Mouse (Mus musculus): ENCODE data around the gene Syk. TPM values are rescaled to one million over a fixed set of nuclear protein-coding genes. Genes with fewer than 3 reads are reported as not detected.

Gene Syk
- polyA plus RNA-seq, 1 experiment from 2014 or later, result 3.7 TPM

GRCm38 (mm10) chr13:52635484-52635883, 52.5 kb downstream of the Syk start:
- Histone ChIP-seq H3K36me3 (no peaks in the 10 kb centered on the region), H3K9me3 (no peaks in the 10 kb centered on the region), H3K9ac (no peak overlapping the region), H3K4me2 (no peak overlapping the region), H3K27me3 (no peaks in the 10 kb centered on the region), H3K27ac (no peak overlapping the region), H3K4me1 (no peaks in the 10 kb centered on the region), H3K4me3 (no peak overlapping the region)
- WGBS, result 65% methylated on average over 3 of the region's 3 CpGs
- ATAC-seq (ENCODE audit: insufficient number of reproducible peaks, insufficient read depth, low FRiP score, low TSS enrichment, low read depth), result no peak

- H3K27me3 ChIP-seq, result no peaks in the 10 kb centered on the region
- no peaks in the 10 kb centered on the region for H3K9me3 ChIP-seq
- 82% methylated on average over 10 of the region's 10 CpGs for WGBS
- no peaks in the 10 kb centered on the region for H3K36me3 ChIP-seq
- H3K9ac ChIP-seq, result no peak overlapping the region
- H3K27ac ChIP-seq, result no peak overlapping the region
- no peak overlapping the region for H3K4me3 ChIP-seq
- no peak for ATAC-seq (ENCODE audit: insufficient number of reproducible peaks, insufficient read depth, low FRiP score, low TSS enrichment, low read depth)
- H3K4me2 ChIP-seq, result no peak overlapping the region
- no peaks in the 10 kb centered on the region for H3K4me1 ChIP-seq
Measured at GRCm38 (mm10) chr13:52636176-52636748, 53.3 kb downstream of the Syk start.

DNA sequence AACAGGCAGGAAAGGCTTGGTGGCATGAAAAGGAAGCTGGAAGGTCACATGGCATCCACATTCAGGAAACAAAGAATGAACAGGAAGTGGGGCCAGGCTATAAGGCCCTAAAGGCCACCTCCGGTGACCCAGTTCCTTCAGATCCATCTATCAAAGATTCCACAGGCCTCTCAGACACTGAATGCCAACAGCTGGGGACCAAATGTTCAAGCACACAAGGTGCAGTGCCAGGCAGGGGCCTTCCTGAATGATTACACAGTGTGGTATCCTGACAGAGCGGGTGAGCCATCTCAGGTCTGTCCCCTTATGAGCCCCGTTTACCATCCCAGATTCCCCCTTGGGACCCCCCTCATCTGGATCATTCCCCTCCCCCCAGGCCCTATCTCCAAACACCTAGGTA, 63.6 kb downstream of the Syk start:
- Histone ChIP-seq H3K4me3 (no peak overlapping the region), H3K27me3 (no peaks in the 10 kb centered on the region), H3K36me3 (no peaks in the 10 kb centered on the region), H3K9ac (no peak overlapping the region), H3K4me1 (no peaks in the 10 kb centered on the region), H3K4me2 (no peak overlapping the region), H3K27ac (no peak overlapping the region), H3K9me3 (no peaks in the 10 kb centered on the region)
- no peak for ATAC-seq (ENCODE audit: insufficient number of reproducible peaks, insufficient read depth, low FRiP score, low TSS enrichment, low read depth)
- 72% methylated on average over 3 of the region's 3 CpGs for WGBS

GRCm38 (mm10) chr13:52647996-52648712, 65.2 kb downstream of the Syk start:
- H3K9ac ChIP-seq, result no peak overlapping the region
- no peaks in the 10 kb centered on the region for H3K4me1 ChIP-seq
- no peak for ATAC-seq (ENCODE audit: insufficient number of reproducible peaks, insufficient read depth, low FRiP score, low TSS enrichment, low read depth)
- H3K9me3 ChIP-seq, result no peaks in the 10 kb centered on the region
- no peak overlapping the region for H3K4me3 ChIP-seq
- no peak overlapping the region for H3K27ac ChIP-seq
- 63% methylated on average over 11 of the region's 11 CpGs for WGBS
- H3K4me2 ChIP-seq, result no peak overlapping the region
- H3K27me3 ChIP-seq, result no peaks in the 10 kb centered on the region
- no peaks in the 10 kb centered on the region for H3K36me3 ChIP-seq

- H3K4me2 ChIP-seq, result no peak overlapping the region
- no peak overlapping the region for H3K9ac ChIP-seq
- 95% methylated on average over 6 of the region's 6 CpGs for WGBS
- H3K9me3 ChIP-seq, result no peaks in the 10 kb centered on the region
- no peak overlapping the region for H3K4me3 ChIP-seq
- H3K27ac ChIP-seq, result no peak overlapping the region
- no peaks in the 10 kb centered on the region for H3K27me3 ChIP-seq
- no peaks in the 10 kb centered on the region for H3K4me1 ChIP-seq
- no peaks in the 10 kb centered on the region for H3K36me3 ChIP-seq
- no peak for ATAC-seq (ENCODE audit: insufficient number of reproducible peaks, insufficient read depth, low FRiP score, low TSS enrichment, low read depth)
Measured at GRCm38 (mm10) chr13:52649791-52650418, 66.9 kb downstream of the Syk start.

GRCm38 (mm10) chr13:52651383-52652252, 68.6 kb downstream of the Syk start:
- Histone ChIP-seq H3K27ac (no peak overlapping the region), H3K4me1 (no peaks in the 10 kb centered on the region), H3K36me3 (no peaks in the 10 kb centered on the region), H3K27me3 (peaks cover 5% of the 10 kb centered on the region), H3K9ac (no peak overlapping the region), H3K4me3 (no peak overlapping the region), H3K9me3 (no peaks in the 10 kb centered on the region), H3K4me2 (peak overlapping the region; percentile 37; the same call in 1 of the 2 replicates)
- WGBS, result 30% methylated on average over 11 of the region's 12 CpGs
- ATAC-seq (ENCODE audit: insufficient number of reproducible peaks, insufficient read depth, low FRiP score, low TSS enrichment, low read depth), result no peak

DNA sequence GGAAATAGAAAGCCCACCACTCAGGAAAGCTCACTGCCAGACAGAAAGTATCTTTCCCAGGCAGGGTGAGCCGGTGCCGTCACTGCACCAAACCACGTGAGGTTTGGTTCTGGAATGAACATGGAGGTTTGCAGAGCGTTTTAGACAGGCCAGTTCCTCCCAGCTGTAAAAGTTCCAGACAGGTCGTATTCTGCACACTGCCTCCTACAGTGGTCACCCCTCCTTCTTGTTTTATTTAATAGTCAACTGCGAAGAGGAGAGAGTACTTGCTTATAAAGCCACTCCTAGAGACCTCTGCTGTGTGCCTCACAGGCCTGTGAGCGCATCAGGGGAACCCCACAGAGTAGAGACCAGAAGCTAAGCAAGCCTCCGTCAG, 69.3 kb downstream of the Syk start:
- Histone ChIP-seq H3K4me1 (no peaks in the 10 kb centered on the region), H3K4me2 (no peak overlapping the region), H3K4me3 (no peak overlapping the region), H3K9me3 (no peaks in the 10 kb centered on the region), H3K36me3 (no peaks in the 10 kb centered on the region), H3K27me3 (peaks cover 6% of the 10 kb centered on the region), H3K27ac (no peak overlapping the region), H3K9ac (no peak overlapping the region)
- 75% methylated on average over 8 of the region's 8 CpGs for WGBS
- ATAC-seq (ENCODE audit: insufficient number of reproducible peaks, insufficient read depth, low FRiP score, low TSS enrichment, low read depth), result no peak

GRCm38 (mm10) chr13:52654081-52654829, 71.3 kb downstream of the Syk start:
- Histone ChIP-seq H3K4me1 (no peaks in the 10 kb centered on the region), H3K4me2 (no peak overlapping the region), H3K36me3 (no peaks in the 10 kb centered on the region), H3K9ac (no peak overlapping the region), H3K9me3 (no peaks in the 10 kb centered on the region), H3K4me3 (no peak overlapping the region), H3K27me3 (peaks cover 6% of the 10 kb centered on the region), H3K27ac (no peak overlapping the region)
- no peak for ATAC-seq (ENCODE audit: insufficient number of reproducible peaks, insufficient read depth, low FRiP score, low TSS enrichment, low read depth)
- 66% methylated on average over 12 of the region's 12 CpGs for WGBS

GRCm38 (mm10) chr13:52654830-52655308, 71.9 kb downstream of the Syk start:
- no peak for ATAC-seq (ENCODE audit: insufficient number of reproducible peaks, insufficient read depth, low FRiP score, low TSS enrichment, low read depth)
- Histone ChIP-seq H3K4me3 (no peak overlapping the region), H3K27me3 (peaks cover 6% of the 10 kb centered on the region), H3K27ac (no peak overlapping the region), H3K9ac (no peak overlapping the region), H3K4me2 (no peak overlapping the region), H3K36me3 (no peaks in the 10 kb centered on the region), H3K9me3 (no peaks in the 10 kb centered on the region), H3K4me1 (no peaks in the 10 kb centered on the region)
- 49% methylated on average over 9 of the region's 9 CpGs for WGBS

- 91% methylated on average over 7 of the region's 7 CpGs for WGBS
Measured at GRCm38 (mm10) chr13:52657966-52658365, 75.0 kb downstream of the Syk start.

GRCm38 (mm10) chr13:52658477-52658876, 75.5 kb downstream of the Syk start:
- H3K4me2 ChIP-seq, result no peak overlapping the region
- H3K36me3 ChIP-seq, result no peaks in the 10 kb centered on the region
- no peak; the same call in 1 of the 2 replicates for ATAC-seq (ENCODE audit: insufficient number of reproducible peaks, insufficient read depth, low FRiP score, low TSS enrichment, low read depth)
- 8% methylated on average over 8 of the region's 8 CpGs for WGBS
- H3K4me1 ChIP-seq, result no peaks in the 10 kb centered on the region
- no peak overlapping the region for H3K4me3 ChIP-seq
- H3K27ac ChIP-seq, result no peak overlapping the region
- H3K9me3 ChIP-seq, result no peaks in the 10 kb centered on the region
- H3K9ac ChIP-seq, result no peak overlapping the region
- peaks cover 6% of the 10 kb centered on the region for H3K27me3 ChIP-seq

More at GRCm38 (mm10) chr13:52657966-52658365, 75.0 kb downstream of the Syk start:
- Histone ChIP-seq H3K27me3 (peaks cover 6% of the 10 kb centered on the region), H3K36me3 (no peaks in the 10 kb centered on the region), H3K9ac (no peak overlapping the region), H3K27ac (no peak overlapping the region), H3K9me3 (no peaks in the 10 kb centered on the region), H3K4me3 (no peak overlapping the region), H3K4me2 (no peak overlapping the region), H3K4me1 (no peaks in the 10 kb centered on the region)
- ATAC-seq (ENCODE audit: insufficient number of reproducible peaks, insufficient read depth, low FRiP score, low TSS enrichment, low read depth), result peak; percentile 26; the same call in 1 of the 2 replicates

Measured in embryonic facial prominence, embryonic 13.5 days (tissue).